Mouse (Mus musculus) adrenal gland, adult 2 months (tissue): ENCODE measurements around the gene Dnaaf5. TPM values are rescaled to one million over a fixed set of nuclear protein-coding genes. Genes with fewer than 3 reads are reported as not detected.

Source experiments
- DNase-seq: peaks from one replicate; pipeline ENCODE4 v3.0.0; 2021
- polyA plus RNA-seq: library from polyadenylated mRNA; depleted of rRNA; stranded (reverse); fragments of >200 nt; gene quantifications from 2 replicates; pipeline ENCODE4 v1.2.3, GENCODE M21; 2012
- total RNA-seq, 2 experiments: library from RNA; stranded (reverse); gene quantifications; 2 replicates each; pipeline ENCODE4 v1.2.3; 2021

Gene Dnaaf5
- total and polyA plus RNA-seq, 3 experiments: 20.1 to 46.2 (median 24.2) TPM

- no peak for DNase-seq
Observed at GRCm38 (mm10) chr5:139198779-139199178, 48.8 kb downstream of the Dnaaf5 start.

- no peak for DNase-seq
Observed at GRCm38 (mm10) chr5:139199636-139199994, 49.6 kb downstream of the Dnaaf5 start.

GRCm38 (mm10) chr5:139199995-139200769 lies 50.2 kb downstream of the Dnaaf5 start, which contains the start of gene Sun1:
Gene Sun1, plus strand, starts transcription at chr5:139200637.
- peak; percentile 100 for DNase-seq

- DNase-seq: no peak
Observed at GRCm38 (mm10) chr5:139200770-139201569, 50.9 kb downstream of the Dnaaf5 start.

GRCm38 (mm10) chr5:139202127-139202526 lies 52.1 kb downstream of the Dnaaf5 start:
- no peak for DNase-seq

- DNase-seq: no peak
Observed at GRCm38 (mm10) chr5:139203312-139203711, 53.3 kb downstream of the Dnaaf5 start.

GRCm38 (mm10) chr5:139206081-139206480 lies 56.1 kb downstream of the Dnaaf5 start:
- DNase-seq: no peak

- DNase-seq: no peak
Observed at GRCm38 (mm10) chr5:139206525-139206924, 56.5 kb downstream of the Dnaaf5 start.

GRCm38 (mm10) chr5:139208183-139208582 lies 58.2 kb downstream of the Dnaaf5 start:
- DNase-seq: no peak

GRCm38 (mm10) chr5:139208871-139209684 lies 59.1 kb downstream of the Dnaaf5 start:
- no peak for DNase-seq

GRCm38 (mm10) chr5:139209685-139210026 lies 59.6 kb downstream of the Dnaaf5 start:
- DNase-seq: no peak

GRCm38 (mm10) chr5:139211737-139212385 lies 61.8 kb downstream of the Dnaaf5 start:
- DNase-seq: no peak

- no peak for DNase-seq
Observed at GRCm38 (mm10) chr5:139214298-139214697, 64.3 kb downstream of the Dnaaf5 start.

- peak; percentile 87 for DNase-seq
Observed at GRCm38 (mm10) chr5:139215184-139215583, 65.2 kb downstream of the Dnaaf5 start.

- no peak for DNase-seq
Observed at GRCm38 (mm10) chr5:139216121-139216520, 66.1 kb downstream of the Dnaaf5 start.

- no peak for DNase-seq
Observed at GRCm38 (mm10) chr5:139216774-139217173, 66.8 kb downstream of the Dnaaf5 start.

- DNase-seq: no peak
Observed at GRCm38 (mm10) chr5:139220006-139220515, 70.0 kb downstream of the Dnaaf5 start.

GRCm38 (mm10) chr5:139220610-139221009 lies 70.6 kb downstream of the Dnaaf5 start:
- DNase-seq: no peak

GRCm38 (mm10) chr5:139223331-139223730 lies 73.3 kb downstream of the Dnaaf5 start:
- DNase-seq: no peak

- DNase-seq: no peak
Observed at GRCm38 (mm10) chr5:139227236-139227635, 77.2 kb downstream of the Dnaaf5 start.

GRCm38 (mm10) chr5:139227645-139228044 lies 77.6 kb downstream of the Dnaaf5 start:
- peak; percentile 50 for DNase-seq

GRCm38 (mm10) chr5:139228318-139228717 lies 78.3 kb downstream of the Dnaaf5 start:
- peak; percentile 57 for DNase-seq
